Mouse (Mus musculus): Measurements from ENCODE around the gene Prpf18.
"Not testable (repeated sequence)": the region's sequence is repeated elsewhere in the genome, so short reads cannot be mapped to it uniquely, and the experiment has no call there.

The Prpf18 gene

DNA sequence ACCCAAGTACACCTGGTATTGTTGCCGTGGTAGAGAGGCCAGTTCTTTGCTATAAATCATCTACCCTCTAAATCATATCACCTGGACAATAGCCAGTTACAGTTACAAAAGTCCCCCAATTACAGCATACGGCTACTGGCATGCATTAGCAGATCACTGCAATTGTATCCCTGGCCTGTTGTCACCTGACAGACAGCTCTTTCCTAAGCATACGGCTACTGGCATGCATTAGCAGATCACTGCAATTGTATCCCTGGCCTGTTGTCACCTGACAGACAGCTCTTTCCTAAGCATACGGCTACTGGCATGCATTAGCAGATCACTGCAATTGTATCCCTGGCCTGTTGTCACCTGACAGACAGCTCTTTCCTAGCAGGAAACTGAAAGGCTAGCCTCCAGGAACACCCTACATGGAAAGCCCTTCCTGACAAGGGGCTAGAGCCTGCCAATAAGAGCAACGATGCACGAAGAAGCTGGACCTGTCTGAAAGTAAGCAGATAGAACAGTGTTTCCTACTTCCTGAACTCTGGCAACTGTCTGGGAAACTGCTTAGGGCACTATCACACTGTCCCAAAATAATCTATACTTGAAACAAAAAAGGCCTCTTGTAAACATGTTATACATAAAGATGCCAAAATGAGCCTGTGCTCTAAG lies 37.5 kb downstream of the Prpf18 start:
- not testable (repeated sequence) for DNase-seq

- DNase-seq, result no peak
Measured at GRCm38 (mm10) chr2:4611704-4612103, 40.2 kb downstream of the Prpf18 start.

DNA sequence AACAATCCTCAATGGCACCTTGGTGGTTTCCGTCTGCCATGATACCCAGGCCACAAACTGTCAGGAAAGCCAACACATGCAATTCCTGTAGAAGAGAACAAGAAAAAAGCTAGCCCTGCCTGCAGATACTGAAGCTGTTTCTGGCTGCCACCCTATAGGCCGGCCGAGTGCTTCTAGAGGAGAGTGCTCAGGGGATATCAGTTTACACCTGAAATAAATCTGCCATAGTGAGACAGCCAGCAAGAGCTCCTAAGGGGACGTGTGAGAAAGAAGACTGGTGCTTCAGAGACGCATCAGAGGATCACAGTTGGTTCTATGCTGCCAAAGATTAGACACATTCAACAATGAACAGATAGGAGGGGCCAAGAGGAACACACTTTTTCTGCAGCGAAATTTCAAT lies 40.6 kb downstream of the Prpf18 start:
- DNase-seq, result no peak

GRCm38 (mm10) chr2:4609433-4609832 lies 42.5 kb downstream of the Prpf18 start:
- no peak for DNase-seq

DNA sequence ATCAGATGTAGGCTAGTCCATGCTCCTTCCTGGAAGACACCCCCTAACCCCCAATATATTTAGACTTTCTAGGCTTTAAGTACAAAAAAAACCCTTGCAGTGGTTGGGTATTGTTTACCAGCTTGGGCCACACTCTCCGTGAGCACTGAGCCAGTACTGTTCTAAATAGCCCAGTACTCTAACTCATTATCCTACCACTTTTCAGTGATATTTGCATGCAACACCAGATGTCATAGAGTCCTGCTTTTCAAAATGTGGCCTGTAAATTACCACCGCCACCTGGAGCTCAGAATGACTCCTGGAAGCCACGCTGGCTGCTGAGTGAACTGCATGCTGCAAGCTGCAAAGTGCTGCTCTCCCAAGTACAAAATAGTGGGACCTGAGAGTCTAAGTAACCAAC lies 43.7 kb downstream of the Prpf18 start:
- DNase-seq, result no peak

DNA sequence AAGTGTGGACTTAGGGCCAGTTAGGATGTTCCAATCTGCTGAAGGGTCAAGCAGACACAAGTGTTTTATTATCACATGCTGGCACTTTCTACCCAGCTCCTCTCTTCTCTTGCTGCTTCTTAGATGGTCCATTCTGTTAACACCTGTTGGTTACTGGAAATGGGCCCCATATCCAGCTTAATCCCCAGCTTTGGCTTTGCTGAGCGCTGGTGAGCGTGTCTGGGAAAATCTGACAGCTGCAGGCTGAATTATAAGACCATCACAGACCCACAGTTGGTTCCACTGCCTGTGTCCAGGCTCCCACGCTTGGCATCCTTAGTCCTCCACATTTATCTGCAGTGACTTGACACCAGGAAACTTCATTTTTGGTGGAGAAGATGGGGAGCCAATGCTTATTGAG lies 45.4 kb downstream of the Prpf18 start:
- no peak for DNase-seq

DNA sequence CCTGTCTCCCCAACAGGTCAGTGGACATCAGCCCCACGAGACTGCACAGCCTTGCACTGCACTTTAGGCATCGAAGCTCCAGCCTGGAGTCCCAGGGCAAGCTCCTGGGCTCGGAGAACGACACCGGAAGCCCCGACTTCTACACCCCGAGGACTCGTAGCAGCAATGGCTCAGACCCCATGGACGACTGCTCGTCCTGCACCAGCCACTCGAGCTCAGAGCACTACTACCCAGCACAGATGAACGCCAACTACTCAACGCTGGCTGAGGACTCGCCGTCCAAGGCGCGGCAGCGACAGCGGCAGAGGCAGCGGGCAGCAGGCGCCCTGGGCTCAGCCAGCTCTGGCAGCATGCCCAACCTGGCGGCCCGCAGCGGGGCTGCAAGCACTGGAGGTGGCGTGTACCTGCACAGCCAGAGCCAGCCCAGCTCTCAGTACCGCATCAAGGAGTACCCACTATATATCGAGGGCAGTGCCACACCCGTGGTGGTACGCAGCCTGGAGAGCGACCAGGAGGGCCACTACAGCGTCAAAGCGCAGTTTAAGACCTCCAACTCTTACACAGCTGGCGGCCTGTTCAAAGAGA lies 48.5 kb downstream of the Prpf18 start:
- DNase-seq, result no peak

GRCm38 (mm10) chr2:4601034-4601890 lies 50.7 kb downstream of the Prpf18 start:
- DNase-seq, result peak; percentile 72

- DNase-seq, result no peak
Measured at GRCm38 (mm10) chr2:4596992-4597391, 54.9 kb downstream of the Prpf18 start.

DNA sequence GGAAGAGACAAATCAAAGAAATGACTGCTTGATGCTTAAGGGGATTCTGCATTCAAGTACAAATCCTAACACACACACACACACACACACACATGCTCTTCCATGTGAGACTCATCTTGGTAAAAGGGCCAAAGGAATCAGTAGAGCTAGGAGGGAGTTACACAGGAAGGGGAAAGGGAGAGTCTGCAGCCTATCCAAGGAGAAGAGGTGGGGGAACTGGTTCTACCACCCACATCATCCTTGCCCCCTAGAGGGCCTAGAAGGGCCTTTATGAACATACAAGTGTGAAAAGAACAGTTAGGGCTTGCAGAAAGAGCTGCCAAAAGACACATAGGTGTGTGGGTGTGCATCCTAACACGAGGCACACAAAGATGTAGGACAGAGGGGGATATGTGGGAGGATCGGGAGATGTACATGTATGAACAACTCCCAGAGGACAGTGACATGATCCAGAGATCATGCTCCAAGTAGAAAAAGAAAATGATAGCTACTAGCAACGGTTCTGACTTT lies 58.0 kb downstream of the Prpf18 start:
- DNase-seq, result no peak

DNA sequence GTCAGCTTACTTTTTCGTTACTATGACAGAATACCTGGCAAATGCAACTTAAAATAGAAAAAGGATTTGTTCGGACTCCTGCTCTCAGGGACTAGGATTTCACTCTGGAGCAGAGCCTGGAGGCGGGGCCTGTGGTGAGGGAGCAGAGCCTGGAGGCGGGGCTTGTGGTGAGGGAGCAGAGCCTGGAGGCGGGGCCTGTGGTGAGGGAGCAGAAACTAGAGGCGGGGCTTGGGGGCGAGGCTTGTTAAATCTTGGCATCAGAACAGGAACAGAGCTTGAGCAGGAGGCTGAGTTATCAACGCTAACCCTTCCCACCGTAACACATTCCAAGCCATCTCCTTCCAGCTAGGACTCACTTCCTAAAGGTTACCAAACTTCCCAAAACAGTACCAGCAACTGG lies 58.5 kb downstream of the Prpf18 start:
- DNase-seq, result peak; percentile 54

- no peak for DNase-seq
Measured at GRCm38 (mm10) chr2:4592666-4593065, 59.2 kb downstream of the Prpf18 start.

- DNase-seq, result no peak
Measured at GRCm38 (mm10) chr2:4591647-4592046, 60.3 kb downstream of the Prpf18 start.

GRCm38 (mm10) chr2:4587685-4588409 lies 64.1 kb downstream of the Prpf18 start:
- DNase-seq, result no peak

DNA sequence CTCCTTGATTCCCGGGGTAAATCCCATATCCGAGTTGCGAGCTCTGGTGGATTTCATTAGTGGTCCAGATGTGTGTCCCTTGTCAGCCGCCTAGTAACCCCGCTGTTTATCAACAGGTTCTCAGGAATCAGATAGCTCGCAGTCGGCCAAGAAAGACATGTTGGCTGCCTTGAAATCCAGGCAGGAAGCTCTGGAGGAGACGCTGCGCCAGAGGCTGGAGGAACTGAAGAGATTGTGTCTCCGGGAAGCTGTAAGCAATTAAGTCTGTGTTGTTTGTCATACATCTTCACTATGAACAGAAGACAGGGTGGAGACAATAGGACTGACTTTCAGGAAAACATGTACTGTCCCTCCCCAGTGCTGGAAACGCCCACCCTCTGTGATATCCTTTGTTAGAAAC lies 65.7 kb downstream of the Prpf18 start:
- DNase-seq, result no peak

DNA sequence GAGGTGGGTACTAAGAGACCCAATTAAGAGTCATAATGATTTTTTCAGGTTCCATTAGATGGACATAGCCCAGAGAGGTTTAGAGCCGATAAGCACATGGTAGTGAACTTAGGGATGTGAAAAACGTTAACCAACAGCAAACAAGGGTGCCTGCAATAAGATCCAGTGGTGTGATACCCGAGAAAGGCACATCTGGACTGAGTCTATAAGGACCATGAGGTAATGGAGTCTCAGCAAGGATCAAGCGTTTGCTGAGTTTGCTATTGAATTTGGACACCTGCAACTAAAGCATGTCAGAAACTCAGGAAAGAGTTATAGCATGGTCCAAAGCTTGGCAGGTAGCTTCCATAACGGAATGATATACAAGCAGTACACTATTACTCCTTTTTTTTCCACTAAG lies 67.7 kb downstream of the Prpf18 start:
- DNase-seq, result no peak

- DNase-seq, result no peak
Measured at GRCm38 (mm10) chr2:4582930-4583329, 69.0 kb downstream of the Prpf18 start.

GRCm38 (mm10) chr2:4580666-4581065 lies 71.2 kb downstream of the Prpf18 start:
- DNase-seq, result no peak

- DNase-seq, result no peak
Measured at GRCm38 (mm10) chr2:4579357-4580068, 72.4 kb downstream of the Prpf18 start.

DNA sequence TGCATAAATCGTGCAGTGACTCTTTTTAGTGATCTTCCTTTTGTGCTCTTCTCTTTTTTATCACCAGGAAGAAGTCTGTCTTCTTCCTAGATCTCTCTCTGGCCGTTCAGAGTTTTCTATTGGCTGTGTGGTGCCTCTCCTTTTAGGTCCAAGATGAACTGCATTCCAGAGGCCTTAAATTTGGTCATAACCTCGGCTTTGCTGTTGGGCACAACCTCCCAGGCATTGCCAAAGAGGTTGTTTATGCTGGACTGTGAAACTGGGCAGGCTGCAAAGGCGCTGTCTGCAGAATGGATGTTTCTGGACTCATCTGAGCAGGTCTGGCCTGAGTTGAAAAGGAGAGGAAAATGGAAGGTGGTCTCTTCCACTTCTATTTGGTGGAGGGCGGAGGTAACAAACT lies 73.6 kb downstream of the Prpf18 start:
- no peak for DNase-seq

DNA sequence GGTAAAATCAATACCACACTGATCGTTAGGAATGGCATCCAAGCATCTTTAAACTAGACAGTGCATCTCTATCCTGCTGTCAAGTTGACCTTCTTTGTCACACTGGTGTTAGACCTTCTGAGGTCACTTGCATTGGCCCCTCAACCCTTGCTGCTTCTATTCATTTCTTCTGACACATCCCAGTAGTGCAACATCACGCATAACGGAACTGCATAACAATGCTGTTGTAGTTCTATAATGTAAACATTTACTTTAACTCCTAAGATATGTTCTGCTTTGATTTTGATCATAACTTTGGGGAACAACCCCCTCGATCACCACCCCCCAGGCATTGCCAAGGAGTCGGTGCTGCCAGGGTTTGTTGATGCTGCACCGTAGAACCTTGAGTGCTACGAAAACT lies 75.9 kb downstream of the Prpf18 start:
- no peak for DNase-seq

DNA sequence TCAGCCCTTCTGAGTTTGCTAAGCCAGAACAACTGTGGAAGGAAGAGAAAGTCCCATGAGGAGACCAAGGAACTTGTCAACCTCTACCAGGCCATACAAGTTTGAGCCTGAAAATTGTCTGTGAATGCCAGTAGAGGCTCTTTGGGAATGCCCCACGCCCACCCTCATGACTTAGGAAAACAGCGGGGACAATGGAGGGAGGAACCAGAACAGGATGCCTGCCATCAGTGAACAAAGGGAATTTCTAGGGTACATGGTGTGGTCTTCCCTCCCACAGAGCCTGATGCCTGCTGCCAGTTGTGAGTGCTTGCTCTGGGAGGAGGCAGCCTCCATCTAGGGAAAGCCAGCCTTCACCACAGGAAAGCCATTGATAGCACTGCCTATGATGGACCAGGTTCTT lies 76.8 kb downstream of the Prpf18 start:
- no peak for DNase-seq

DNA sequence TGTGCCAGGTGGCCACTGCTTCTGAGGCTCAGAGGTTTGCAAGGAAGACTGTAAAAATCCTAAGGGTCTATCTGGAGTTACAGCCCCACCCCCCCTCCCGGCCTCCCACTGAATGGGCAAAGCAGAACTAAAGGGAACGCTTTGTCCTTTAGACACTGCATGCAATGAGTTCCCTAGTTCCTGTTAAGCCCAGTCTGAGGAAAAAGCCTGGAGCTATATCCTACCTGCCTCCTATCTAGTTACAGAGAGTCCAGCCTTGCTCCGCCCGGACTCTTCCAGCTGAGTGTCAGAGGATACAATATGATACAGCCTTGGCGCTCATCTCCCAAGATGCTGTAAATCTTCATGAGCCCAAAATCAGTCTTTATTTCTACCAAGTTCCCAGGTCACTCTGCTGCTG lies 77.7 kb downstream of the Prpf18 start:
- no peak for DNase-seq

Measured in layer of hippocampus, adult 9-11 months (tissue).